Mouse (Mus musculus) limb, embryonic 14.5 days (tissue): ENCODE measurements around the gene Nr4a3. TPM values are rescaled to one million over a fixed set of nuclear protein-coding genes. Genes with fewer than 3 reads are reported as not detected.

Source experiments
- ATAC-seq: fragments of 200-750 bp; cut with Nextera tagmentation; 2 replicates; pipeline ENCODE4 v1.8.0; 2017; ENCODE audit warnings: low read depth, moderate number of reproducible peaks, moderate TSS enrichment; ENCODE audit not compliant: low FRiP score
- DNase-seq: peaks from one replicate; pipeline ENCODE4 v3.0.0-alpha.2; 2015; ENCODE audit warnings: low spot score
- H3K27ac ChIP-seq: fragments of 300-500 bp; sonication (generic); replicated peaks from 2 replicates; pipeline ENCODE4 v1.5.1; 2014; ENCODE audit warnings: low read depth, mild to moderate bottlenecking, low read length, moderate library complexity, mixed read lengths
- H3K27me3 ChIP-seq: fragments of 300-500 bp; sonication (generic); 2 replicates; pipeline ENCODE4 v1.6.1; 2014; ENCODE audit warnings: low read length, mixed read lengths; ENCODE audit not compliant: control insufficient read depth, insufficient read depth
- H3K36me3 ChIP-seq: fragments of 300-500 bp; sonication (generic); 2 replicates; pipeline ENCODE4 v1.6.1; 2014; ENCODE audit warnings: mild to moderate bottlenecking, low read length, moderate library complexity, mixed read lengths; ENCODE audit not compliant: control insufficient read depth, insufficient read depth
- H3K4me1 ChIP-seq: fragments of 300-500 bp; sonication (generic); 2 replicates; pipeline ENCODE4 v1.6.1; 2014; ENCODE audit warnings: antibody characterized with exemption, low read length, mixed read lengths; ENCODE audit not compliant: control insufficient read depth, insufficient read depth
- H3K4me2 ChIP-seq: fragments of 300-500 bp; sonication (generic); replicated peaks from 2 replicates; pipeline ENCODE4 v1.6.1; 2014; ENCODE audit warnings: low read depth, mild to moderate bottlenecking, low read length, moderate library complexity; ENCODE audit not compliant: severe bottlenecking
- H3K4me3 ChIP-seq: fragments of 300-500 bp; sonication (generic); replicated peaks from 2 replicates; pipeline ENCODE4 v1.5.1; 2014; ENCODE audit warnings: low read length
- H3K9ac ChIP-seq: fragments of 300-500 bp; sonication (generic); 2 replicates; pipeline ENCODE4 v1.6.1; 2014; ENCODE audit warnings: mild to moderate bottlenecking, low read depth, low read length, moderate library complexity; ENCODE audit not compliant: severe bottlenecking
- H3K9me3 ChIP-seq: fragments of 300-500 bp; sonication (generic); 2 replicates; pipeline ENCODE4 v1.6.1; 2016; ENCODE audit warnings: low read length; ENCODE audit not compliant: control insufficient read depth
- POLR2A ChIP-seq: fragments of 200-500 bp; IDR thresholded peaks from 2 replicates; pipeline ENCODE4 v1.8.0; 2012; ENCODE audit warnings: inconsistent platforms, mild to moderate bottlenecking, moderate library complexity, borderline replicate concordance; ENCODE audit not compliant: insufficient read depth, insufficient read length; ENCODE audit errors: extremely low read depth
- WGBS: fragments of 180-500 bp; shearing (Covaris S2); extraction: QIAGEN DNeasy Blood & Tissue Kit; methylation state at CpG from one replicate; pipeline ENCODE4 v1.1.7; 2014; 5-methylcytosine and 5-hydroxymethylcytosine counted together
- polyA plus RNA-seq, 2 experiments: library from polyadenylated mRNA; depleted of rRNA in 1 of 2; stranded (reverse) in 1 of 2; unstranded in 1 of 2; fragments of >200 nt; fragmentation: Nextera tagmentation in 1 of 2; extraction: Ambion mirVana in 1 of 2; gene quantifications; 2 replicates each; pipeline versions ENCODE4 v1.2.1 to v1.2.3; 2012 to 2014

Nr4a3 gene
- polyA plus RNA-seq, 2 experiments: 0.44 to 0.79 TPM

DNA sequence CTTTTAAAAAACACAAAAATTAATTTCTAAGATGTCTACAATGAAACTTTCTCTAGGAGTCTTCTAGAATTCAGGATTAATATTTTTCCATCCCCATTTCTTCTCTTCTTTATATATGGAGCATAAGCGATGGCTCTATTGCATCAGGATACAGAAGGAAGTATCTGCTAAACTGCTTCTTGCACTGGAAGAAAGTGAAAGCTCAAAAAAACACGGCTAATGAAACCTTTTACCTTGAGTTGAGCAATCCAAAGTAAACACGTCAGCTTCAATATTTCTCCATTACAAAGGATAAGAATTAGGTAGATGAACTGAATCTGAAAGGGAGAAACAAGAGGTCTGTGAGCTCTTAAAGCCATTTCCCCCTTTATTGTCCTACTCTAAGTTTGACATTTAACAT, 87.8 kb downstream of the Nr4a3 start:
- DNase-seq (no peak), ATAC-seq (no peak)
- Histone ChIP-seq H3K9ac (no peak overlapping the region), H3K36me3 (peaks cover 39% of the 10 kb centered on the region), H3K4me2 (no peak overlapping the region), H3K27me3 (no peaks in the 10 kb centered on the region), H3K9me3 (no peaks in the 10 kb centered on the region), H3K4me1 (no peaks in the 10 kb centered on the region), H3K4me3 (no peak overlapping the region), H3K27ac (no peak overlapping the region)
- WGBS: 79% methylated on average over 3 of the region's 3 CpGs
- TF ChIP-seq POLR2A: no peak

Other genes starting within 250 kb of the Nr4a3 start
- gene Stx17, start 79.8 kb downstream of the Nr4a3 start, polyA plus RNA-seq (2012; rRNA removed): 15.3 and 17.1 TPM in 2 replicates
- gene Stx17, start 79.8 kb downstream of the Nr4a3 start, polyA plus RNA-seq (2014; fragmentation: Nextera tagmentation; extraction: Ambion mirVana): 32.0 and 36.3 TPM in 2 replicates
- gene Erp44, start 234.4 kb downstream of the Nr4a3 start, polyA plus RNA-seq (2012; rRNA removed): 36.1 and 44.9 TPM in 2 replicates
- gene Erp44, start 234.4 kb downstream of the Nr4a3 start, polyA plus RNA-seq (2014; fragmentation: Nextera tagmentation; extraction: Ambion mirVana): 84.6 TPM in 2 replicates
- 6.9 and 7.8 TPM in 2 replicates for gene Invs, start 234.6 kb downstream of the Nr4a3 start, polyA plus RNA-seq (2012; rRNA removed)
- gene Invs, start 234.6 kb downstream of the Nr4a3 start, polyA plus RNA-seq (2014; fragmentation: Nextera tagmentation; extraction: Ambion mirVana): 6.5 and 8.5 TPM in 2 replicates